In the genomic region with DNA sequence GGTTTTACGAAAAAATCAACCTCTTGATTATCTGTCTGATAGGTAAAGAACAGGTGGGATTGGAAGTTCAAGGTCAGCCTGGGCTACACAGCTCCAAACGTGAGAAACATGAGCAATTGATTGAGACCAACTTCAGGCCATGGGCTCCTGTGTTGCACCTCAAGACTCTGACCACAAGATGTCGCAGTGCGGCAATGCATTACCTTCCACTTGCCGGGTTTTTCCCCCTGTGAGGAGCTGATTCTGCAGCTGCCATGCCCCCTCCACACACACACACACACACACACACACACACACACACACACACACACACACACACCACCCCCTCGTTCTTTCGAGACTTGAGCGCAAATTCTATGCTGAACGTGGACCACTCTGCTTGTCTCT, we compare ENCODE assay signal across 9 mouse cellular contexts.
DNase-seq lines count a peak whose midpoint lies in the region; ATAC-seq and TF ChIP-seq lines count a peak whose summit lies in the region.
"Had no signal": no experiment of that assay in that cellular context is flagged by ENCODE, and none has a peak within 500 bp of the region (broad histone marks: within the 10 kb centered on the region; RNA-seq: fewer than 3 reads in every experiment).

No protein-coding gene starts in this region.

- H3K27ac ChIP-seq in cortical plate, adult 2 months (ENCODE audit: insufficient read depth, low read length), result no peak overlapping the region

- peak; percentile 43 to 49 for DNase-seq in B cell, adult 2 months
- peak; percentile 71 for DNase-seq in ZHBTc4 (ENCODE audit: low read depth, low spot score)
- DNase-seq in kidney, postnatal 36 days, result peak; percentile 64 to 85
- peak; percentile 66 for DNase-seq in lung, adult 2 months
- DNase-seq in retina, postnatal 7 days (ENCODE audit: low read depth, low spot score), result peak; percentile 77
- DNase-seq in T-cell, adult 2 months (ENCODE audit: low spot score), result no peak

- H3K4me3 ChIP-seq in cortical plate, adult 2 months (ENCODE audit: insufficient read depth, low read length), result no peak overlapping the region
- H3K4me3 ChIP-seq in lung, adult 2 months (replicated peaks; ENCODE audit: extremely low read depth, low read depth, low read length), result no peak overlapping the region
- H3K4me3 ChIP-seq: heart, embryonic 13.5 days had no signal

- H3K4me1 ChIP-seq in cortical plate, adult 2 months (ENCODE audit: control insufficient read depth, insufficient read depth, low read length), result no peaks in the 10 kb centered on the region
- peaks cover 9% of the 10 kb centered on the region for H3K4me1 ChIP-seq in lung, adult 2 months (ENCODE audit: control insufficient read depth, insufficient read depth, low read length)

- TF ChIP-seq CTCF in cortical plate, adult 2 months (IDR thresholded peaks at IDR 0.05; ENCODE audit: extremely low read depth, insufficient read depth, low read length), result peak; percentile 96
- peak; percentile 99 for TF ChIP-seq CTCF in lung, adult 2 months (IDR thresholded peaks at IDR 0.05; ENCODE audit: insufficient read depth, low read length)

- ATAC-seq in granulocyte monocyte progenitor cell, adult 5-6 weeks (replicated peaks; ENCODE audit: poor library complexity, severe bottlenecking), result peak; percentile 62; the same call in 1 of the 2 replicates

- WGBS in lung, adult 2 months, result 11% methylated on average over 9 of the region's 9 CpGs

- no peak for TF ChIP-seq POLR2A in cortical plate, adult 2 months (IDR thresholded peaks at IDR 0.05; ENCODE audit: extremely low read depth, insufficient read depth, low read length)
- TF ChIP-seq POLR2A in lung, adult 2 months (IDR thresholded peaks at IDR 0.05; ENCODE audit: borderline replicate concordance, extremely low read depth, low read depth, low read length), result no peak
